Mouse (Mus musculus): ENCODE data around the gene Dnajc17.

DNA sequence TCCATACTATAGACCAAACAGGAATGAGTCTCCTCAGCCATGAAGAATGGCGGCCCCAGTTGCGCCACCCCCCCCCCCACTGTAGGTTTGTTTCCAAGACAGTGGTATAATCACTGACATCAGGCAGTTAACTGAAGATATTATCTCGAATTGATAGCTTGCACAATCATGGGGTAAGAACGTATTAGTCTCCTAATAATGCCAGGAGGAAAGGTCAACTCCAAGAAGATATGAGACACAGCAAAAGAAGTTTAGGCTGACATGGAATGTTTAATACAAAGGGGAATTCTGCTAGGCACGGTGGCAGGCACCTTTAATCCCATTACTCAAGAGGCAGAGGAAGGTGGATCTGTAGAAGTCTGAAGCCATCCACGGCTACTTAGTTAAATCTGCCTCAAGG, 62.2 kb downstream of the Dnajc17 start:
- TF ChIP-seq MYC (IDR thresholded peaks at IDR 0.05; ENCODE audit: low read depth, low read length) (no peak), USF1 (IDR thresholded peaks at IDR 0.05; ENCODE audit: low read depth, low read length) (no peak), CTCF (IDR thresholded peaks at IDR 0.05 in 2 of 3, conservative IDR thresholded peaks at IDR 0.05 in 1 of 3; ENCODE audit: control insufficient read depth in 1 of 3, insufficient read depth in 1 of 3, low read depth in 2 of 3, low read length in 3 of 3, poor library complexity in 1 of 3, severe bottlenecking in 1 of 3) (no peak), POLR2A (IDR thresholded peaks at IDR 0.05; ENCODE audit: control insufficient read depth in 1 of 2, insufficient read depth in 1 of 2, low read depth in 1 of 2, low read length in 2 of 2, poor library complexity in 1 of 2) (no peak), MXI1 (IDR thresholded peaks at IDR 0.05; ENCODE audit: low read depth, low read length) (no peak), E2F4 (IDR thresholded peaks at IDR 0.05; ENCODE audit: borderline replicate concordance, low read depth, low read length) (no peak), GATA1 (IDR thresholded peaks at IDR 0.05; ENCODE audit: low read depth, low read length) (no peak)

All from MEL (cell line).